Mouse (Mus musculus): ENCODE data around the gene Sorcs1.

Sorcs1 gene

GRCm38 (mm10) chr19:50418962-50419720 is 259.3 kb downstream of the Sorcs1 start:
- DNase-seq, result no peak

DNA sequence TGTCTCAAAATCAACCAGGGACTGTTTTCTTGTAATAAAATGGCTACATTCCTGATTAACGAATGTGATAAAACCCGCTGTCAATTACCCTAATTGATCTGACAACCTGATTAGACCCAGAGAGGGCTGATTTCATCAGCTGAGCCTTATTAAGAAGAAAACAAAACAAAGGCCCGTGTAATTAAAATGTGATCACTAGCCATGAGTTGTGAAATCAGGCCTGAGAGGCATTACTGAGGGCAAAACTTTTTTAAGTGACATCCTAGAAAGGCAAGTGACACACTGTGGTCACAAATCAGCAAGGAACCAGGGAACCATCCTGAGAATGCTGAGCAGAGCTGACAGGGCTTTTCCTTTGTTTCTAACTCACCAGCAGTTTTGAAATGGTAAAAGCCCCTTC is 267.9 kb downstream of the Sorcs1 start:
- DNase-seq, result no peak

GRCm38 (mm10) chr19:50398341-50398740 is 280.1 kb downstream of the Sorcs1 start:
- no peak for DNase-seq

DNA sequence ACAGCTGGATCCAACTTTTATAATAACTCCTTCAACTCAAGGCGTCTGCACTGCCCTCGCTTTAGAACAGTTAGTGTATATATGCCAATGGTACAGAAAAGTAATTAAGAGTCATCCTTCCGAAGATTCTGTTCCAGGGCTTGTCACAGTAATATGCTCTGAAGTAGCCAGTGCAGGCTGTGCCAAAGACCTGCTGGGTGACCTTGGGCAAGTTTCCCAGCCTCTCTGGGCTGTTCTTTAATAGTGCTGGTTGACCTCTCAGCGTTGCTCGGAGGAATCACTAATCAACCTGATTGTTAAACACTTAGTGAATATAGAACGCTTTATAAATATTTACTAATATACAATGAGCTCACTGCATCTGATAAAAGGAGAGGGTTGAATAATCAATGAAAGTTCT is 282.7 kb downstream of the Sorcs1 start:
- DNase-seq, result no peak

- DNase-seq, result peak; percentile 14
These were observed 284.3 kb downstream of the Sorcs1 start for GRCm38 (mm10) chr19:50394101-50394500.

DNA sequence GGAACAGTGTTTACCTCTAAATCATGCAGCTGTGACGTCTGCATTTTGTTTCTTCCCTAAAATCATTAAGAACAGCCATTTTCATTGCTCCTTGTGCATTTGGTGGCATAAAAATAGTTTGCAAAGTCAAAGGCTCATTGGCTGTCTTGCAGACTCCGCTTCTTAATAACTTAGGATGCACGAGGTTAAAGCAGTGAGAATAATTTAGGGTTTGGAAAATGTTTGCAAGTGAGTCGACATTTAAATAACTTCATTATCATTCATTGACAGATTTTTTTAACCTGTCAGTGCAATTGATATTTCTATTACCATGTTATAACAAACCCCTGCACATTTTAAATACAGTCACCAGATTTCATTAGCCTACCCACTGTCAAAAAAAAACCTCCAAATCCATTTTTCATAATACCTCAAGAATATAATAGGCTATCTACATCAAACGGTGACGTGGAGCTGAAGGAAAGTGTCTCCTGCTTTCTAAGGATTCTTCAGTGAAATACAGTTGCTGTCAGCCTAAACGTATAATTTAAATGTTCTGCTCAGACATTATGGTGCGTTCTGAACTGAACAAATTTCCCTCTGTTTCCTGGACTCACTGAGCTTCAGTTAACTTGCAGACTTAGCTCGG is 288.4 kb downstream of the Sorcs1 start:
- no peak for DNase-seq

- DNase-seq, result no peak
These were observed 299.5 kb downstream of the Sorcs1 start for GRCm38 (mm10) chr19:50378901-50379300.

DNA sequence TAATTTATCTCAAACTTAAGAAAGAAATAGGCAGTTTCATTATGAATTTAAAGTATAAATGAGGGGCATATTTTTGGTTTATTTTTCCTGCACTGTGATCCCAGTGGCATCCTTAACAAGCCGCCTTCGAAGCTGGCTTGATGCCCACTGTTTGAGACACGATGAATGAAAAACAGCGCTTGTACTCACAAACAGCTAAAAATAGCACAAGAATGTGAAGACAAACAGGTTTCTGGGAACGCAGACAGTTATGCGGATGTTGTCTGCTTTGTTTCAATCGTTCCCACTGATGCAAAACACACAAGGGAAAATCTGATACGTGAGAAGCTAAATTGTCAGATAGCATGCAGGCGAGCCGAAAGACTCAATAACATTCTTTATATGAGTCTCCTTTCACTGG is 303.7 kb downstream of the Sorcs1 start:
- peak; percentile 37 for DNase-seq

- no peak for DNase-seq
These were observed 312.0 kb downstream of the Sorcs1 start for GRCm38 (mm10) chr19:50366446-50366845.

DNA sequence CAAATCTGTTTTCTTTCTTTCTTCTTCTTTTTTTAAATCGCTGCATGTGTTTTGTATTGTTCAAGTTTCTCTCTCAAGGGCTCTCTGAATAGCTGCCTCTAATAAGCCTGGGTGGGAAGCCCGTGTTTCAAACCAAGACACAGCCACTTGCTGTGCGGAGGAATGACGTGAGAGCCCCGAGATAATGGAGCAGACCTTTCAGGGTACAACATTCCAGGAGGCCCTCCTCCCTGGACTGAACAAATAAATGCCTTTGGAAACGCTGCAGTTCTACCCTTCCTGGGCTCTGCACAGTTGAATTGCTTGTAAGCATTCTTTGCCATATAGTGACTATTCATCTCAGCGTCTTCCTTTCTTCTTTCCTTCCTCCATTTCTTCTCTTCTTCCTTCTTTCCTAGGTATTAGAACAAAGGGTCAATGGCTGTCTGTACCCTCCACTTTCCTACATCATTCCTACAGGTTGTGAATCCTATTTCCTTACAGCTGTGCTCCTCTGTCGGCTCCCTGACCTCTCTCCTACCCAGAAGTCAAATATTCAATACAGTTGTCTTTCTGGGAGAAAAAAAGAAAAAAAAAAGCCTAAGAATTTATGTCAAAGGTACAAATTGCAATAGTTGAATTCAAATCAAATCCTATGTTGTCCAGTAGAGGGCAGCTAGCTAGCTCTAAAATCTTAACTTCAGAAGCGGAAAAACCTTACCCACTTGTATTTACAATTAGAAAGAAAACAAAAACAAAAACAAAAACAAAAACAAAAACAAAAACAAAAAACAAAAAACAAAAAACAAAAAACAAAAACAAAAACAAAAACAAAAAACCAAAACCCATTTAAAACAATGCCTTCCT is 315.6 kb downstream of the Sorcs1 start:
- DNase-seq, result no peak

DNA sequence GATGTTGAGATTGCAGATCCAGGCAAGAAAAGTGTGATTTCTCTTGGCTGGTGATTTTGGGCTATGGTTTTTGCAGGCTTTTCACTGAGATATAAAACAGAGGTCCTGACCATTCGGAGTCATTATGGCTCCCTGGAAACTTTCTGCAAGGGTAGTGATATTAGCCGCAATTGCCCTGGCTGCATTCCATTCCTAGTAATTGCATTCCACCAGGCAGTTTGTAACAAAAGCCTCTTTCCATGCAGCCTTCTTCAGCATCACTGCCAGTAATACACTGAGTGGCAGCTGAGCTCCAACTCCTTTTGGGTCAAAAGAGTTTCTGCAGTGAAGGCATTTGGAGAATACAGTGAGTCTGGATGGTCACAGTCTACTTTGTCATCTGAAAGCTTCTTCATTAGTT is 319.9 kb downstream of the Sorcs1 start:
- no peak for DNase-seq

DNA sequence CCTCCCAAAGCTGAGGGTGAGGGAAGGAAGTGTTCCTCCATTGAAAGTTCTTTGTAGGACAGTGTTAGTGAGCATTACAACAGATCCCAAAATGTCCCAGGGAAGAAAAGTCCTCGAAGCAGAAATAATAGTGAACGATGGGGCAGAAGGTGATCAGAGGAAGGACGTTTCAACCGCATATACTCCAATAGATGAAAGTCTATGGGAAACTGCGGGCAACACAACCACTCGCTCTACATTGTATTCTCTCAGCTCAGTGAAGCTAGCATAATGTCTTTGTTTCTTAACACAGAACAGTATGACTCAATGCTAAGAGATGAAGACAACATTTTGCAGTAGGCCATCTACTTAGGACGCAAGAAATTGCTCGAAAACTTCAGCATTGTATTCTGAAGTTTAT is 339.2 kb downstream of the Sorcs1 start:
- no peak for DNase-seq

DNA sequence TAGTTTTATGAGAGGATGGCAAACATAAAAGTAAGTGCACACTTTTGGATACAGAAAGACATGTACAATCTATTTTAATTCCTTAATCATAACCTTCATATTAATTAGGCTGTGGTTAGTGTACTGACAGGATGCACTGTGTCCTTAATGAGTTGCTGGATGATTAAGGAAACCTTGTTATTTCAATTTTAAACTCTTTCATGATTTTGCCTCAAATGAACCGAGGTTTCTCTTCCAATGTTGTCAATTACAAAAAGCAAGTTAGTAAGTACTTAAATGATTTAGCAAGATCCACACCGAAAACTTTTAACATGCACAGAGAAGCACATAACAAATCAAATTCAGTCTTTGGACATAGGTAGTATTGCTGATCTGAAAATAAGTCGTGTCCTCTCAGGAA is 341.7 kb downstream of the Sorcs1 start:
- DNase-seq, result no peak

- no peak for DNase-seq
These were observed 347.3 kb downstream of the Sorcs1 start for GRCm38 (mm10) chr19:50331136-50331535.

GRCm38 (mm10) chr19:50327804-50328203 is 350.6 kb downstream of the Sorcs1 start:
- peak; percentile 8 for DNase-seq

DNA sequence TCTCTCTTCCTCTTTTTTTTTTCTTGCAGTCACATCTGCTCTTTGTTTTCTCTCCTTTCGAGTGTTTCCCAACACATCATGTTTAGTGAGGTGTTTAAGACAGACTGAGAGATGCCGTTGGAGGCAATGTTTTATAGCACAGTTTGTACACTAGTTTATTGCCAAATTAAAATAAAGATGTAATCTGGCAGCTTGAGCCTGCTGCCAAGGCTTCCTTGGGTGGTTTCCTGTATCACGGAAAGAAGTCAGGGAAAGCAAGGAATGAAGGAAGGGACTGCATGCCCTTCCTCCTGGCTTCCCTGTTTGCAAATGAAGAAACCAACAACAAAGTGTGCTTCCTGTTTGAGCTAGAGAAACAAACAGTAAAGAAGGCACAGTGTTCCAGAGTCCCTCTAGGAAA is 352.3 kb downstream of the Sorcs1 start:
- DNase-seq, result no peak

DNA sequence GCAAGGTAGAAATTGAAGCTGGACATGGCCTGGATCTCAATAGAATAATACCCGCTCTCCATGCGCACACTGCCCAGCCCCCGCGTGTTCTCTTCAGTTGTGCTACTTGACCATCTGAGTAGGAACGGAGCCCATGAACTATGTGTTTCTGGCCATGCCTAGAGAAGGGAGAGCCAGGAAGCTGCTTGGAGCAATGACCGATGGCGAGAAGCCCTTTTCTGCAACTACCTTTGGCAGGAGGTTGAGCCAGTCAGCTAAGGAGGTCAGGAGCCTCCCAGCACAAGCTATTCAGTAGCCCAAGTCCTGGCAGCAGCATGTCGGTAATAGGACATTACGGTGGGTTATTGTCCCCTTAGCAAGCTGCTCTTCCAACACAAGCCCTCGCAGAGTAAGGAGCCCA is 352.8 kb downstream of the Sorcs1 start:
- DNase-seq, result no peak

DNA sequence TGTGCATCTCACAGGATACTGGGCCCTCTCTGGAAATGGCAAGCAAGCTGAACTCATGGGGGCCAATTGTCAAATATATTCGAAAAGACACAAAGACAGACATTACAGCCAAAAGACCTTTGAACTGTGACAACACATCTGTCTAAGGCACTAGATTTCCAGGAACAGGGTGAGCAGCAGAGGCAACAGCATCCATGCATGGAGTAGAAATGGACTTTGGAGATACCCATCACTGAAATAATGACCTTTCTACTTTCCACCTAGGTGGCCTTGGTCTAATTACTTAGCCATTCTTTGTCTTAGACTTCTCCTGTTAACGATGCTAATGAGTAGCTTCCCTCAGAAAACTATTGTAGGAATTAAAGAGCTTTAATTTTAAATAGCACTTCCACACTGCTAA is 371.4 kb downstream of the Sorcs1 start:
- DNase-seq, result no peak

- no peak for DNase-seq
These were observed 384.2 kb downstream of the Sorcs1 start for GRCm38 (mm10) chr19:50294205-50294604.

DNA sequence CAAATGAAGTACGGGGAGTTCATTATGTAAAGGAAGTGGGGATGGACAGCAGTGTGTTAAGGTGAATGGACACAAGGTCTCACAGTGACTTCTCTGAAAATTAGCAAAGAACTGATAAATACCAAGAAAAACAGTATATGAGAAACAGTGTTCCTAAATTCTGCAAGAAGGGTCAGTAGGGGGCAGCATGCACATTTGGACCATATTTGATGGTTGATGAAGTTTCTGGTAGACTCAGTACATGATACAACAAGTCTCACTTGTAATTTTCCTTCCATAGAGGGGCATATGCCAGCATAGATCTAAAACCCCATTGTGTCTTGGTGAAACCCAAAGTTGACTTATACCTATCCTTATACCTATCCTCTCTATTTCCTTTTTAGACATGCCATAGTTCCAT is 414.0 kb downstream of the Sorcs1 start:
- peak; percentile 14 for DNase-seq

- no peak for DNase-seq
These were observed 419.6 kb downstream of the Sorcs1 start for GRCm38 (mm10) chr19:50258718-50259413.

- no peak for DNase-seq
These were observed 458.0 kb downstream of the Sorcs1 start for GRCm38 (mm10) chr19:50220476-50220875.
